Mouse (Mus musculus): Measurements from ENCODE around the gene Pbp2. TPM values are rescaled to one million over a fixed set of nuclear protein-coding genes. Genes with fewer than 3 reads are reported as not detected.

Gene Pbp2
- polyA plus RNA-seq, 1 experiment from 2014 or later = not detected

DNA sequence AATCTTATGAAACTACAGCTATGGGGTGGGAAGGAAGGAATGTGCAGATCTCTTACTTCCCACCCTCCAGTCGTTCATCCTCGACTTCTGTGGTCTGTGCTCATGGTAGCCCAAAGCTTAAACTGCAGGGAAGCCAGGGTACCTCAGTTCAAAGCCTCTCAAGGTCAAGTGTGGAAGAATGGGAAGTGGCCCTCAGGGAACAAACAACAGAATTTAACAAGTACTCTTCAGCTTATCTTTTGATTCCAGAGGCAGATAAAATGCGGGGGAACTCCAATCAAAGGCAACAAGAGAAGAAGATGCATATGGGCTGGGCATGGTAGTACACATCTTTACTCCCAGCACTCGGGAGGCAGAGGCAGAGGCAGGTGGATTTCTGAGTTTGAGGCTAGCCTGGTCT lies 9.7 kb downstream of the Pbp2 start:
- Histone ChIP-seq H3K36me3 (ENCODE audit: control insufficient read depth, insufficient read depth, low read length) (no peaks in the 10 kb centered on the region), H3K9ac (ENCODE audit: low read length) (no peak overlapping the region), H3K27me3 (ENCODE audit: control insufficient read depth, insufficient read depth, low read length) (no peaks in the 10 kb centered on the region), H3K9me3 (ENCODE audit: control insufficient read depth, low read length) (no peaks in the 10 kb centered on the region), H3K4me1 (ENCODE audit: control insufficient read depth in 2 of 2, insufficient read depth in 2 of 2, low read length in 2 of 2) (peaks cover 8 to 10% of the 10 kb centered on the region in 2 experiments; a peak in 3 of 4 replicates), H3K27ac (replicated peaks in 1 of 2; ENCODE audit: control insufficient read depth in 1 of 2, insufficient read depth in 1 of 2, low read depth in 2 of 2, low read length in 2 of 2) (no peak overlapping the region), H3K4me2 (ENCODE audit: low read length) (no peak overlapping the region), H3K4me3 (ENCODE audit: control insufficient read depth in 1 of 2, insufficient read depth in 1 of 2, low read depth in 1 of 2, low read length in 2 of 2) (no peak overlapping the region)
- WGBS = 73% methylated on average over 4 of the region's 4 CpGs
- ATAC-seq (ENCODE audit: insufficient number of reproducible peaks, insufficient read depth, low FRiP score, low read depth) = no peak

GRCm38 (mm10) chr6:135299024-135299550 lies 11.1 kb downstream of the Pbp2 start:
- Histone ChIP-seq H3K4me3 (ENCODE audit: control insufficient read depth in 1 of 2, insufficient read depth in 1 of 2, low read depth in 1 of 2, low read length in 2 of 2) (no peak overlapping the region), H3K9me3 (ENCODE audit: control insufficient read depth, low read length) (no peaks in the 10 kb centered on the region), H3K36me3 (ENCODE audit: control insufficient read depth, insufficient read depth, low read length) (no peaks in the 10 kb centered on the region), H3K27ac (replicated peaks in 1 of 2; ENCODE audit: control insufficient read depth in 1 of 2, insufficient read depth in 1 of 2, low read depth in 2 of 2, low read length in 2 of 2) (no peak overlapping the region), H3K27me3 (ENCODE audit: control insufficient read depth, insufficient read depth, low read length) (no peaks in the 10 kb centered on the region), H3K9ac (ENCODE audit: low read length) (no peak overlapping the region), H3K4me1 (ENCODE audit: control insufficient read depth in 2 of 2, insufficient read depth in 2 of 2, low read length in 2 of 2) (peaks cover 5 to 10% of the 10 kb centered on the region in 2 experiments; a peak in 3 of 4 replicates), H3K4me2 (ENCODE audit: low read length) (no peak overlapping the region)
- no peak for ATAC-seq (ENCODE audit: insufficient number of reproducible peaks, insufficient read depth, low FRiP score, low read depth)
- WGBS = 63% methylated on average over 7 of the region's 7 CpGs

DNA sequence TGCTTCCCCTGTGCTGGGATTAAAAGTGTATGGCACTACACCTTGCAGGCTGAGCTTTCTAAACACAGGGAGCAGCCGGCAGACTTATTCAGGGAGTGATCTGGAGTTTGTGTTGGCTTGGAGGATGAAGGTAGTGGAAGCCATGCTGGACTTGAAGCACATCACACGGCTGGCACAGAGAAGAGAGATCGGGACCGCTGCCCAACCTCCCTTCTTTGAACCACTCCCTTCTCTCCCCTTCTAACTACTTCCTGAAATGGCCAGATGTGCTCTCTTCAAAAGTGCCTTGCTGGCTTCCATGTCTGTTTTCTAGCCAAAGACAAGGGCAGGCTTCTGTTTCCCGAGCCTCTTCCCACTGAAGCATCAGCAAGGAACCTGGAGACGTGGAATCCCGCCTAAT lies 12.6 kb downstream of the Pbp2 start:
- Histone ChIP-seq H3K36me3 (ENCODE audit: control insufficient read depth, insufficient read depth, low read length) (no peaks in the 10 kb centered on the region), H3K4me3 (ENCODE audit: control insufficient read depth in 1 of 2, insufficient read depth in 1 of 2, low read depth in 1 of 2, low read length in 2 of 2) (no peak overlapping the region), H3K27ac (replicated peaks in 1 of 2; ENCODE audit: control insufficient read depth in 1 of 2, insufficient read depth in 1 of 2, low read depth in 2 of 2, low read length in 2 of 2) (no peak overlapping the region), H3K27me3 (ENCODE audit: control insufficient read depth, insufficient read depth, low read length) (no peaks in the 10 kb centered on the region), H3K4me2 (ENCODE audit: low read length) (no peak overlapping the region), H3K9me3 (ENCODE audit: control insufficient read depth, low read length) (no peaks in the 10 kb centered on the region), H3K4me1 (ENCODE audit: control insufficient read depth in 2 of 2, insufficient read depth in 2 of 2, low read length in 2 of 2) (peaks cover 0 to 6% of the 10 kb centered on the region in 2 experiments; a peak in 2 of 4 replicates), H3K9ac (ENCODE audit: low read length) (no peak overlapping the region)
- no peak for ATAC-seq (ENCODE audit: insufficient number of reproducible peaks, insufficient read depth, low FRiP score, low read depth)
- 80% methylated on average over 7 of the region's 7 CpGs for WGBS

DNA sequence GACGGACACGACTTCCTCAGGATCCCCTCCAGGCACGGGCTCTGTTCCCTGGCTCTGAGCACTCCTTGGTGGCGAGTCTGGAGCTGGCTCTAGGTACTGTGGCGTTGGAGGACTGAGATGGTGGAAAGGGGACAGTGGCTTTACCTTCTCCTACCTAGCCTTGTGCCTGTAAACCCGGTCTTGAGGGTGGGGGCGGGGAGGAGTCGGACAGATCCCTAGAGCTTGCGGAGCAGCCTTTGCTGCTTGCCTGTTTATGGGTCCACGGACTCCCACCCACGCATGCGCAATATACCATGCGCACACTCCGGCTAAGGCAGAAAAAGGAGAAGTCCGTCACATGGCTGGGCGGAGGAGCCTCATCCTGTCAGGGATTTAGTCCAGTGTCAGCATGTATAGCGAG lies 13.9 kb downstream of the Pbp2 start:
- H3K4me2 ChIP-seq (ENCODE audit: low read length) = no peak overlapping the region
- ATAC-seq (ENCODE audit: insufficient number of reproducible peaks, insufficient read depth, low FRiP score, low read depth) = no peak

DNA sequence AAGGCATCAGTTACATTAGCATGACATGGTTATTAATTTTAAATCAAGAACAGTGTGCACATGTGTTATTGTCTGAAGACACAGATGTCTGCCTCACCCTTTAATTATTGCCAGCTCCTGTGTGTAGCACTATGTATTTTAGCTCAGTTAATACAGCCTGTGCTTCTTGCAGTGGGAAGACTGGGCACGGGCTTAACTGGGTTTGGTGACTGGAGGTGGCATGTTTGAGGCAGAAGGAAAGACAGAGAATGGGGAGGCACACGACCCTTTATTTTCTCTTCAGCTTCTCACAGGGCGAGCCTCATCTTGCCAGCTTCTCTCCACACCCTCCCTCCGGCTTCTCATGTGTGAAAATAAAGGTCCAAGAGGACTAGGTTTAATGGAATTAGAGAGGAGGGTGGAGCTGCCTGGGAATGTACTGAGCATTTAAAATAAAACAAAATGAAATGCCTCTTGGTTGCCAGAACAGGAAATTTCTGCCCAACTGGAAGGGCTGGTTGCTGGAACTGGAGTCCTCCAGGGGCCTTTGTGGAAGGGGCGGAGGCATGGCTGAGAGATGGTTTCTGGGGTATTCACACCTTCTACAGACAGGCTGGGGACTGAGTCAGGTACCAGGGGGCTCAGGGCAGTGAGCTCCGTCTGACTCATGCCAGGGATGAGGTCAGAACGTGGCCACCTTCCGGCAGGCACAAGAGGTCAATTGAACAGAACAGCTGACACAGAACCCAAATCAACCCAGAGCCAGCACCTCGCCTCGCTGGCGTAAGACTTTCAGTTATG lies 14.9 kb downstream of the Pbp2 start:
- Histone ChIP-seq H3K36me3 (ENCODE audit: control insufficient read depth, insufficient read depth, low read length) (no peaks in the 10 kb centered on the region), H3K9ac (ENCODE audit: low read length) (no peak overlapping the region), H3K4me1 (ENCODE audit: control insufficient read depth in 2 of 2, insufficient read depth in 2 of 2, low read length in 2 of 2) (no peaks in the 10 kb centered on the region; a peak in 1 of 4 replicates), H3K9me3 (ENCODE audit: control insufficient read depth, low read length) (no peaks in the 10 kb centered on the region), H3K4me2 (ENCODE audit: low read length) (no peak overlapping the region), H3K4me3 (ENCODE audit: control insufficient read depth in 1 of 2, insufficient read depth in 1 of 2, low read depth in 1 of 2, low read length in 2 of 2) (no peak overlapping the region), H3K27me3 (ENCODE audit: control insufficient read depth, insufficient read depth, low read length) (no peaks in the 10 kb centered on the region), H3K27ac (replicated peaks in 1 of 2; ENCODE audit: control insufficient read depth in 1 of 2, insufficient read depth in 1 of 2, low read depth in 2 of 2, low read length in 2 of 2) (no peak overlapping the region)
- ATAC-seq (ENCODE audit: insufficient number of reproducible peaks, insufficient read depth, low FRiP score, low read depth) = no peak
- 76% methylated on average over 11 of the region's 11 CpGs for WGBS

More for the DNA sequence above, 13.9 kb downstream of the Pbp2 start:
- Histone ChIP-seq H3K4me1 (ENCODE audit: control insufficient read depth in 2 of 2, insufficient read depth in 2 of 2, low read length in 2 of 2) (no peaks in the 10 kb centered on the region; a peak in 1 of 4 replicates), H3K9ac (ENCODE audit: low read length) (no peak overlapping the region), H3K27ac (replicated peaks in 1 of 2; ENCODE audit: control insufficient read depth in 1 of 2, insufficient read depth in 1 of 2, low read depth in 2 of 2, low read length in 2 of 2) (no peak overlapping the region), H3K4me3 (ENCODE audit: control insufficient read depth in 1 of 2, insufficient read depth in 1 of 2, low read depth in 1 of 2, low read length in 2 of 2) (no peak overlapping the region), H3K36me3 (ENCODE audit: control insufficient read depth, insufficient read depth, low read length) (no peaks in the 10 kb centered on the region), H3K27me3 (ENCODE audit: control insufficient read depth, insufficient read depth, low read length) (no peaks in the 10 kb centered on the region), H3K9me3 (ENCODE audit: control insufficient read depth, low read length) (no peaks in the 10 kb centered on the region)
- 72% methylated on average over 17 of the region's 17 CpGs for WGBS

- Histone ChIP-seq H3K4me2 (ENCODE audit: low read length) (no peak overlapping the region), H3K27me3 (ENCODE audit: control insufficient read depth, insufficient read depth, low read length) (no peaks in the 10 kb centered on the region), H3K36me3 (ENCODE audit: control insufficient read depth, insufficient read depth, low read length) (no peaks in the 10 kb centered on the region), H3K9me3 (ENCODE audit: control insufficient read depth, low read length) (no peaks in the 10 kb centered on the region), H3K9ac (ENCODE audit: low read length) (no peak overlapping the region), H3K4me1 (ENCODE audit: control insufficient read depth in 2 of 2, insufficient read depth in 2 of 2, low read length in 2 of 2) (no peaks in the 10 kb centered on the region; a peak in 1 of 4 replicates), H3K4me3 (ENCODE audit: control insufficient read depth in 1 of 2, insufficient read depth in 1 of 2, low read depth in 1 of 2, low read length in 2 of 2) (no peak overlapping the region), H3K27ac (replicated peaks in 1 of 2; ENCODE audit: control insufficient read depth in 1 of 2, insufficient read depth in 1 of 2, low read depth in 2 of 2, low read length in 2 of 2) (no peak overlapping the region)
- no peak for ATAC-seq (ENCODE audit: insufficient number of reproducible peaks, insufficient read depth, low FRiP score, low read depth)
- WGBS = 67% methylated on average over 6 of the region's 6 CpGs
Measured at GRCm38 (mm10) chr6:135294150-135294549, 16.1 kb downstream of the Pbp2 start.

DNA sequence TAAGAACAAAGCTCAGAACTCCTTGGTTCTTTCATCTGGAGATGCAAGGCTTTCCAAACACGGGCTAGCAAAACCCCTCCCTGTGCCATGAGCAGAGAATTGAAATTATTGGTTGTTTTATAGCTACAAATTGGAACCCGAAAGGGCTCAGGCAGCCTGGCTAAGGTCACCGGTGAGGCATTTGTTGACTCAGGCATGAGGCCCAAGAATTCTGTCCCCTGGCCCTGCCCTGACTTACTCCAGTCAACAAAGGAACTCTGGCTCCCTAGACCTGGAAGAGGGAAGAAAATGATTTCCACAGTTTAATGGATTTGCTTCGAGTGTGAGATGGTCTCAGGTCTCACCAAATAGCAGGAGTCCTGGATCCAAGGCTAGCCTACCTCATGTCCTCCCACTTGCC lies 17.8 kb downstream of the Pbp2 start:
- H3K4me3 ChIP-seq (ENCODE audit: control insufficient read depth in 1 of 2, insufficient read depth in 1 of 2, low read depth in 1 of 2, low read length in 2 of 2) = no peak overlapping the region
- no peaks in the 10 kb centered on the region for H3K36me3 ChIP-seq (ENCODE audit: control insufficient read depth, insufficient read depth, low read length)
- H3K27me3 ChIP-seq (ENCODE audit: control insufficient read depth, insufficient read depth, low read length) = no peaks in the 10 kb centered on the region
- H3K27ac ChIP-seq (replicated peaks in 1 of 2; ENCODE audit: control insufficient read depth in 1 of 2, insufficient read depth in 1 of 2, low read depth in 2 of 2, low read length in 2 of 2) = no peak overlapping the region
- H3K4me2 ChIP-seq (ENCODE audit: low read length) = no peak overlapping the region
- WGBS = 67% methylated on average over 4 of the region's 4 CpGs
- no peaks in the 10 kb centered on the region for H3K9me3 ChIP-seq (ENCODE audit: control insufficient read depth, low read length)
- ATAC-seq (ENCODE audit: insufficient number of reproducible peaks, insufficient read depth, low FRiP score, low read depth) = no peak
- no peaks in the 10 kb centered on the region for H3K4me1 ChIP-seq (ENCODE audit: control insufficient read depth in 2 of 2, insufficient read depth in 2 of 2, low read length in 2 of 2)
- H3K9ac ChIP-seq (ENCODE audit: low read length) = no peak overlapping the region
